Mouse (Mus musculus): ENCODE data around the gene Gm42688. TPM values are rescaled to one million over a fixed set of nuclear protein-coding genes. Genes with fewer than 3 reads are reported as not detected.
"Not testable (repeated sequence)": the region's sequence is repeated elsewhere in the genome, so short reads cannot be mapped to it uniquely, and the experiment has no call there.

The Gm42688 gene
- total RNA-seq, 2 experiments from 2014 or later, result 9.7 to 11.3 TPM

- intact Hi-C loops (cut with DNase I), result no loop called here
- no peak for DNase-seq
These were observed 35.0 kb downstream of the Gm42688 start for GRCm38 (mm10) chr6:83136291-83136880.

DNA sequence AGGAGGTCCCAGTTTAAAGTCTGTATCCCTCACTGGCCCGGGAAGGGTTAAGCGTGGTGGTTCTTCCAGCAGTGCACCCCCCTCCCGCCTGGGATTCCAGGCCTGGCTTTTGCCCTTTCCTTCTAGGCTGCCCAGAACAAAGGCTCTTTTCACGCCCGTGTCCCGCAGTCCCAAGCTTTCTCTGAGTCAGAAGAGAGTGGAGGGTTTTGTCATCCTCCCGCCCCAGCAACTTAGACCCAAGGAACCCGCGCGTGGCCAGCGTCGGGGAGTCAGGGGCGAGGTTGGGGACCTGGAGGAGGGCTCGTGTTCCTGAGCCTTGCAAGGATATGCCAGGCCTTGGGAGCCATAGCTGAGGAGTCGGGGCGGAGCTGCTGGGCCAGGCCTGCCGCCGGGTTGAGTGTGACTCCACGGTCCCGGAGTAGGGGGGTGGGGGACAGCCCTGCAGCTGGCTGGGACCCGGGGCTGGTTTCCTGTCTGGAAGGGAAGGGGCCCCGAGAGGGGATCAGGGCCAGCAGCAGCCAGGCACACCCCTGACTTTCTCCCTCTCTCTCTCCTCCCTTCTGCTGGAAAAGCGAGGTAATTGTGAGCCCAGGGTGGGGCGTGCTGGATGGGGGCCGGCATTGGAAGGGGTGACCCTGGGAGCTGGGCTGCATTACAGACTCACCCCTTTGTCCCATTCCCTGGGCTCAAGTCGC is 35.6 kb downstream of the Gm42688 start:
- intact Hi-C loops (cut with DNase I), result no loop called here
- peak; percentile 63 for DNase-seq

DNA sequence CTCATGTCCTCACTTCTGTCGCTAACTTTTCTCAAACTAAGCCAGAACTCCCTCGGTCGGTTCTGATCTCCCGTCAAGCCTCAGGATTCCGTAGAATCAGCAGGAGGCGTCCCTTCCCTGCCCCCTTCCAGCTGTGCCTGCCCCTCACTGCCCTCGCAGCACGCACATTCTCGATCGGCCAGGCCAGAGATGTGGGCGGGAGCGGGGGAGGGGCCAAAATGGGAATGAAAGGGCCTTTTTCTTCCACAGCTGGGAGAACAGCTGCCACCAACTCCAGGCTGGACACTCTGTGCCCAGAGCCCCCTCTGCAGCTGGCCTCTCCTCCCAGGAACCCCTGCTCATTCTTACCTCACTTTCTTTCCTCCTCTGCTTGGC is 36.1 kb downstream of the Gm42688 start:
- peak; percentile 65 for DNase-seq
- intact Hi-C loops (cut with DNase I), result no loop called here

DNA sequence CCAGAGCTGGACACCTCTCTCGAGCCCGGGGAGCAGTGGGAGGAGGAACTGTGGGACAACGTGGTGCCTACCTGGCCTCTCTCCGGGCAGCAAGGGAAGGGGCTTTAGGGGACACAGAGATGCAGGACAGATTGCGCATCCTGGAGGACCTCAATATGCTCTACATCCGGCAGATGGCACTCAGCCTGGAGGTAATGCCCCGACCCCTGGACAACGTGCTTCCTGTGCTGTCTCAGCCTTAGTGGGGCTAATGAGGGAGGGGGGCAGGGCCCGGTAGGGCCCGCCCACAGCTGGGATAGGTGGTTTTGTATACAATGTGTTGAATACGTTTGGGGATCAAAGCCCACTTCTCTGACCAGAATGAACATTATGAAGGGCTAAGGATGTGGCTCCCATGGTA is 36.6 kb downstream of the Gm42688 start:
- intact Hi-C loops (cut with DNase I), result no loop called here
- DNase-seq, result no peak

GRCm38 (mm10) chr6:83140044-83140443 is 38.6 kb downstream of the Gm42688 start:
- intact Hi-C loops (cut with DNase I), result no loop called here
- no peak for DNase-seq

DNA sequence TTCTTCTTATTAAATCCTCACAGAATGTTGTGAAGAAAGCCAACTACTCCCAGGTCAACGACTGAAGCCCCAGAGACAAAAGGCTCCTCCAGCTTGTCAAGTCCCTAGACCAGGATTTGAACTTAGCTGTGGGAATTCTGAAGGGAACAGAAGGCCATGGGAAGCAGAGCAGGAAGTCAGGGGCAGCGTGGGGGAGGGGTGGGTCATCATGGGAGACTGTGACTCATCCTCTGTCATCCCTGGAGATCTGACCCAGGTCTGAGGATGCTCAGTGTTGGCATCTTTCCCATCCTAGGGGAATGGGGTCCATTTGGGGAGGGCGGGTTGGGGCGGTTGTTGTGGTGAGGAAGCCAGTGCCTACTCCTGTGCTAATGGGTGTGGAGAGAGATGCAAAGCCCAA is 40.2 kb downstream of the Gm42688 start:
- no peak for DNase-seq
- intact Hi-C loops (cut with DNase I), result no loop called here

- DNase-seq, result no peak
- intact Hi-C loops (cut with DNase I), result no loop called here
These were observed 40.9 kb downstream of the Gm42688 start for GRCm38 (mm10) chr6:83142211-83142731.

DNA sequence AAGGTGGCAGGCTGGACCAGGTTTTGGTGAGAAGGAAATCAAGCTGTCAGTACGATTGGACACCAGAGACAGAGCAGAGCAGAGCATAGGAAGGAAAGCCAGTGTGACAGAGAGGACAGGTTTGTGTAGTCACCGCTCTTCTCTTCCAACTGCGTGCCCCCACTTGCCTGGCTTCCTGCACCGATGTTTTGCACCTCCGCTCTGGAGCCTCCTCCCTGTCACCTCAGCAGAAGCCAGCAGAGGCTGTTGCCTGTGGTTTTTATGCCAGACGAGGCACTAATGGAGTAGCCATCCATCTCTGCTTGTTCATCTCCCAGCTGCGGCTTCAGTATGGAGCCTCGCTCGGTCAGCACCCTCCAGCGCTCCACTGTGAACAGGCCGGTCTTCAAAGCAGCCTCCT is 41.5 kb downstream of the Gm42688 start:
- no peak for DNase-seq
- intact Hi-C loops (cut with DNase I), result no loop called here

DNA sequence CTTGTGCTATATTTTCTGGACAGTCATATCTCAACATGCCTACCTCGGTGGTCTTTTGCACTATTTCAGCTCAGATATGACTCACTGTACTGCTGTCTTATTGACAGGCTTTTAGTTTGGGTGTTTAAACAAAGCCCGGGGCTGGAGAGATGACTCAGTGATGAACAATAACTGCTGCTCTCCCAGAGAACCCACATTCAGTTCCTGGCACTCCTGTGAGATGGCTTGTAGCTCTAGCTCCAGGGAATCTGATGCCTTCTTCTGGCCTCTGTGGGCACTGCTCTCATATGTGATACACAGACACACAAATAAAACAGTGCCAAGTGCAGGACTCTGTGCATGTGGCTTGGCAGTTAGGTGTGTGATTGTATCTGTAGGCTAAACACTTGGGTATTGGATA is 43.8 kb downstream of the Gm42688 start:
- intact Hi-C loops (cut with DNase I), result no loop called here
- DNase-seq, result no peak

GRCm38 (mm10) chr6:83145805-83146204 is 44.4 kb downstream of the Gm42688 start:
- DNase-seq, result no peak

GRCm38 (mm10) chr6:83147280-83147679 is 45.9 kb downstream of the Gm42688 start:
- intact Hi-C loops (cut with DNase I), result no loop called here
- DNase-seq, result no peak

More at GRCm38 (mm10) chr6:83145805-83146204, 44.4 kb downstream of the Gm42688 start:
- intact Hi-C loops (cut with DNase I), result no loop called here

- intact Hi-C loops (cut with DNase I), result no loop called here
- DNase-seq, result peak; percentile 56
These were observed 50.3 kb downstream of the Gm42688 start for GRCm38 (mm10) chr6:83151721-83152120.

DNA sequence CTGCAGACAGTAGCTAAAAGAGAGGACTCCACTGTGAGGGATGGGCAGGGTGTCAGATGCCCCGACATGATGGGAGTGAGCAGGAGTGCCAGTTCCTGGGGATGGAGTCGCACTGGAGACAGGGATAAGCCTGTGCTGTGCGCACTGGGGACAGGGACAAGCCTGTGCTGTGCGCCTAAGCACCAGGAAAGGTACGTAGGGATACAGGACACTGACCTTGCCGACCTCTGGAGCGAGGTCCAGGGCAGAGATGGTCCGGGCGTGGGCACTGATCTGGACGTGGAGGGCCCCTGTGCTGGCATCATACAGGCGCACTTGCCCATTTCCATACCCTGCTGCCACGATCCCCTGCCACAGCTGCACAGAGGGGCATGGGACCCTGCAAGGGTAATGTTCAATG is 51.6 kb downstream of the Gm42688 start:
- intact Hi-C loops (cut with DNase I), result no loop called here
- no peak for DNase-seq

GRCm38 (mm10) chr6:83153485-83153884 is 52.1 kb downstream of the Gm42688 start:
- intact Hi-C loops (cut with DNase I), result no loop called here
- DNase-seq, result no peak

DNA sequence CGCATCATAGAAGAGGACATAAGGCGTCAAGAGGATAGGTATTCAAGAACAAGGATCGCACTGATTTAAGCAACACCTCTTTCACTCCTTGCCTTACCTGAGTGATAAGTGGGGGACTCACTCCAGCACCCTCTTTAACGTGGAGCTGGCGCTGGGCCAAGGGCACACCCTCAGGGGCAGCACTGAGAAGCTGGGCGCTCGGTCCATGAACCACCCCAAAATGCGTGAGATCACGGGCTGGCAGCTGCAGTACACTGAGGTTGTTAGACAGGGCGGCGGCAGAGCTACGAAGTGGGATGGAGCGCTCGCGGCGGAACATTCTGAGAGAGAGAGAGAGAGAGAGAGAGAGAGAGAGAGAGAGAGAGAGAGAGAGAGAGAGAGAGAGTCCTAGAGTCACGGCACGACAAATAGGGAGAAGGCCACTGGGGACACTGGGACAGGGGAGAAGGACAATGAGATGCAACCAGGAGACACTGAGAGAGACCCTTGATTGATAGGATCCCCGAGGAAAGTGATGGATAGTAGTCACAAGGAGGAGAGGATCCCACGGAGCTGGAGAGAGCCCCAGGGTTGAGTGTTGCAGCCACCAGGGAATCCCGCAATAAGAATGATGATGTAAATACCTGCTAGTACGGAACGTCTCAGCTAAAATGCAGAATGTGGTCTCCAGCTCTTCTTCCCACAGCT is 54.3 kb downstream of the Gm42688 start:
- intact Hi-C loops (cut with DNase I), result loop anchor here (5.0 kb wide), 1 partner anchor 38 kb away; the partner anchor contains the start of gene Mogs
- no peak for DNase-seq

GRCm38 (mm10) chr6:83156259-83156684 is 54.9 kb downstream of the Gm42688 start, which contains the start of the genes Wdr54 and 1700003E16Rik:
TSS of gene Wdr54 (minus strand) at chr6:83156397.
TSS of gene 1700003E16Rik (plus strand) at chr6:83156404.
- peak; percentile 88 for DNase-seq
- intact Hi-C loops (cut with DNase I), result loop anchor here (5.0 kb wide), 1 partner anchor 39 kb away; the partner anchor contains the start of gene Mogs

DNA sequence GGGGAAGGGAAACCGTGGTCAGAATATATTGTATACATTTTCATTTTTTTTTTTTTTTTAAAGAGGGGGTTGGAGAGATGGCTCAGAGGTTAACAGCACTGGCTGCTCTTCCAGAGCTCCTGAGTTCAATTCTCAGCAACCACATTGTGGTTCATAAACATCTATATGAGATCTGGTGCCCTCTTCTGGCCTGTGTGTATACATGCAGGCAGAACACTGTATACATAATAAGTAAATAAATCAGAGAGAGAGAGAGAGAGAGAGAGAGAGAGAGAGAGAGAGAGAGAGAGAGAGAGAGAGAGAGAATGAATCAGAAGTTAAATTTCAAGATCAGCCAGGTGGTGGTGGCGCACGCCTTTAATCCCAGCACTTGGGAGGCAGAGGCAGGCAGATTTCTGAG is 58.0 kb downstream of the Gm42688 start:
- intact Hi-C loops (cut with DNase I), result loop anchor here (5.0 kb wide), 1 partner anchor 42 kb away; the partner anchor contains the start of gene Mogs
- not testable (repeated sequence) for DNase-seq
